Mouse (Mus musculus): ENCODE measurements around the gene Efna1. TPM values are rescaled to one million over a fixed set of nuclear protein-coding genes. Genes with fewer than 3 reads are reported as not detected.

Efna1 gene
- total and polyA plus RNA-seq, 3 experiments, result not detected

DNA sequence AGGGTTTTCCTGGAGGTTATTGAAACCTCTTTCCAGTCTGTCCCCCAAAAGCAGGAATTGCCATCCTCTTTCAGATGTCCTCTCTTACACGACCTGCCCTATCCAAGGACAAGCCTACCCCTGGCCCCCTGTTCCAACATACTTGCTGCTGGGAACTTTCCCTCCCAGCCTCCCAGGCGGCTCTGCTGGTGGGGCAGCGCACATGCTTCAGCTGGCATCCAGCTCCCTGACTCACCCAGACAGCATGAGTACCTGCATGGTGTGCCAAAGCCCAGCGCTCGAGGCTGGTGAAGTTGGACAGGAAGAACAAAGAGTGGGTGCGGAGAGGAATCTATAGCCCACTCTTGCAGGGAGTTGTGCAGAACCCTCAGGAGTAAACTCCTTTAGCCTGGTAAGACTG is 10.1 kb downstream of the Efna1 start:
- H3K9me3 ChIP-seq (replicated peaks; ENCODE audit: insufficient read depth, low read length), result no peaks in the 10 kb centered on the region
- TF ChIP-seq MYB (IDR thresholded peaks at IDR 0.05; ENCODE audit: low read depth, low read length) (no peak), MYC (IDR thresholded peaks at IDR 0.05; ENCODE audit: low read depth, low read length) (no peak), RCOR1 (IDR thresholded peaks at IDR 0.05; ENCODE audit: low read depth, low read length) (no peak), RAD21 (IDR thresholded peaks at IDR 0.05; ENCODE audit: low read depth, low read length) (no peak), GABPA (IDR thresholded peaks at IDR 0.05; ENCODE audit: low read depth, low read length) (no peak), MAX (IDR thresholded peaks at IDR 0.05; ENCODE audit: low read length) (no peak), TAL1 (IDR thresholded peaks at IDR 0.05; ENCODE audit: low read length) (no peak), HCFC1 (IDR thresholded peaks at IDR 0.05; ENCODE audit: low read depth, low read length) (no peak), JUND (IDR thresholded peaks at IDR 0.05; ENCODE audit: low read depth, low read length) (no peak), MEF2A (IDR thresholded peaks at IDR 0.05; ENCODE audit: extremely low read depth, insufficient replicate concordance, low read depth, low read length, poor library complexity, severe bottlenecking) (no peak), SIN3A (IDR thresholded peaks at IDR 0.05; ENCODE audit: low read length) (no peak), NRF1 (IDR thresholded peaks at IDR 0.05; ENCODE audit: insufficient read depth, low read depth, low read length, poor library complexity, severe bottlenecking) (no peak), ELF1 (IDR thresholded peaks at IDR 0.05; ENCODE audit: low read depth, low read length) (no peak), ZMIZ1 (IDR thresholded peaks at IDR 0.05; ENCODE audit: low read depth, low read length) (no peak), TCF12 (IDR thresholded peaks at IDR 0.05; ENCODE audit: low read depth, low read length) (no peak)
- H3K9ac ChIP-seq (ENCODE audit: control insufficient read depth, low read depth, low read length, poor library complexity, severe bottlenecking), result peak overlapping the region; percentile 76
- DNase-seq (ENCODE audit: low read depth, low spot score), result no peak
- H3K4me3 ChIP-seq (ENCODE audit: control insufficient read depth in 1 of 2, insufficient read depth in 1 of 2, low read depth in 2 of 2, low read length in 2 of 2), result peak overlapping the region in 1 of 2 experiments; percentile 78; a peak in 2 of 4 replicates
- H3K4me1 ChIP-seq (ENCODE audit: control insufficient read depth in 1 of 2, insufficient read depth in 2 of 2, low read length in 2 of 2), result peaks cover 3 to 30% of the 10 kb centered on the region in 2 experiments
- H3K79me2 ChIP-seq (ENCODE audit: control insufficient read depth, insufficient read depth, low read length, poor library complexity), result peaks cover 4% of the 10 kb centered on the region; the same call in 1 of the 2 replicates
- H3K36me3 ChIP-seq (ENCODE audit: control insufficient read depth in 1 of 2, insufficient read depth in 2 of 2, low read length in 2 of 2), result peaks cover 0 to 16% of the 10 kb centered on the region in 2 experiments; a peak in 2 of 4 replicates
- H3K27ac ChIP-seq (ENCODE audit: control insufficient read depth, low read depth, low read length), result no peak overlapping the region
- H3K27me3 ChIP-seq (ENCODE audit: control insufficient read depth in 1 of 2, insufficient read depth in 2 of 2, low read length in 2 of 2), result peaks cover 0 to 2% of the 10 kb centered on the region in 2 experiments; a peak in 1 of 4 replicates

GRCm38 (mm10) chr3:89270051-89270755 is 10.7 kb downstream of the Efna1 start, which contains the start of gene Slc50a1:
TSS of gene Slc50a1 (minus strand) at chr3:89270570.
- Histone ChIP-seq H3K79me2 (ENCODE audit: control insufficient read depth, insufficient read depth, low read length, poor library complexity) (peaks cover 4% of the 10 kb centered on the region; the same call in 1 of the 2 replicates), H3K9ac (ENCODE audit: control insufficient read depth, low read depth, low read length, poor library complexity, severe bottlenecking) (peak within 1 kb of the TSS; percentile 76), H3K4me3 (ENCODE audit: control insufficient read depth in 1 of 2, insufficient read depth in 1 of 2, low read depth in 2 of 2, low read length in 2 of 2) (peak within 1 kb of the TSS; percentile 78 to 82), H3K9me3 (replicated peaks; ENCODE audit: insufficient read depth, low read length) (no peaks in the 10 kb centered on the region), H3K27ac (ENCODE audit: control insufficient read depth, low read depth, low read length) (peak within 1 kb of the TSS; percentile 44), H3K36me3 (ENCODE audit: control insufficient read depth in 1 of 2, insufficient read depth in 2 of 2, low read length in 2 of 2) (peaks cover 0 to 17% of the 10 kb centered on the region in 2 experiments; a peak in 2 of 4 replicates), H3K4me1 (ENCODE audit: control insufficient read depth in 1 of 2, insufficient read depth in 2 of 2, low read length in 2 of 2) (peaks cover 3 to 31% of the 10 kb centered on the region in 2 experiments), H3K27me3 (ENCODE audit: control insufficient read depth in 1 of 2, insufficient read depth in 2 of 2, low read length in 2 of 2) (peaks cover 2 to 5% of the 10 kb centered on the region in 2 experiments; a peak in 2 of 4 replicates)
- peak; percentile 86 for DNase-seq (ENCODE audit: low read depth, low spot score)
- peak; percentile 78 for TF ChIP-seq HCFC1 (IDR thresholded peaks at IDR 0.05; ENCODE audit: low read depth, low read length)
- TF ChIP-seq CHD1 (IDR thresholded peaks at IDR 0.05; ENCODE audit: low read depth, low read length), result no peak
- TF ChIP-seq POLR2AphosphoS2 (IDR thresholded peaks at IDR 0.05; ENCODE audit: low read length), result peak; percentile 91
- TF ChIP-seq KAT2A (conservative IDR thresholded peaks at IDR 0.05; ENCODE audit: low read depth, low read length), result no peak
- TF ChIP-seq JUND (IDR thresholded peaks at IDR 0.05; ENCODE audit: low read depth, low read length), result no peak
- no peak for TF ChIP-seq MEF2A (IDR thresholded peaks at IDR 0.05; ENCODE audit: extremely low read depth, insufficient replicate concordance, low read depth, low read length, poor library complexity, severe bottlenecking)
- TF ChIP-seq ZMIZ1 (IDR thresholded peaks at IDR 0.05; ENCODE audit: low read depth, low read length), result peak; percentile 66
- no peak for TF ChIP-seq MAZ (IDR thresholded peaks at IDR 0.05; ENCODE audit: low read depth, low read length)
- TF ChIP-seq USF1 (IDR thresholded peaks at IDR 0.05; ENCODE audit: low read depth, low read length), result 0 out of 2 replicates have a peak, but pooled peaks have one; percentile 35
- TF ChIP-seq GABPA (IDR thresholded peaks at IDR 0.05; ENCODE audit: low read depth, low read length), result no peak
- TF ChIP-seq POLR2A (IDR thresholded peaks at IDR 0.05; ENCODE audit: control insufficient read depth in 1 of 2, insufficient read depth in 1 of 2, low read depth in 1 of 2, low read length in 2 of 2, poor library complexity in 1 of 2), result peak; percentile 85 to 90
- TF ChIP-seq POLR2AphosphoS5 (IDR thresholded peaks at IDR 0.05; ENCODE audit: borderline replicate concordance, low read depth, low read length), result no peak
- TF ChIP-seq ZKSCAN1 (IDR thresholded peaks at IDR 0.05; ENCODE audit: low read depth, low read length), result no peak
- peak; percentile 68 for TF ChIP-seq TCF12 (IDR thresholded peaks at IDR 0.05; ENCODE audit: low read depth, low read length)
- TF ChIP-seq CTCF (IDR thresholded peaks at IDR 0.05 in 2 of 3, conservative IDR thresholded peaks at IDR 0.05 in 1 of 3; ENCODE audit: control insufficient read depth in 1 of 3, insufficient read depth in 1 of 3, low read depth in 2 of 3, low read length in 3 of 3, poor library complexity in 1 of 3, severe bottlenecking in 1 of 3), result peak in 2 of 3 experiments; percentile 51 to 70; a peak in 4 of 6 replicates
- peak; percentile 82 for TF ChIP-seq ELF1 (IDR thresholded peaks at IDR 0.05; ENCODE audit: low read depth, low read length)
- peak; percentile 84 for TF ChIP-seq NELFE (IDR thresholded peaks at IDR 0.05; ENCODE audit: low read depth, low read length)
- no peak; the same call in 1 of the 2 replicates for TF ChIP-seq E2F4 (IDR thresholded peaks at IDR 0.05; ENCODE audit: borderline replicate concordance, low read depth, low read length)
- no peak for TF ChIP-seq CHD2 (IDR thresholded peaks at IDR 0.05; ENCODE audit: low read length)
- TF ChIP-seq RCOR1 (IDR thresholded peaks at IDR 0.05; ENCODE audit: low read depth, low read length), result no peak
- peak; percentile 88 for TF ChIP-seq MAX (IDR thresholded peaks at IDR 0.05; ENCODE audit: low read length)
- TF ChIP-seq SIN3A (IDR thresholded peaks at IDR 0.05; ENCODE audit: low read length), result peak; percentile 64
- no peak; the same call in 1 of the 2 replicates for TF ChIP-seq ETS1 (IDR thresholded peaks at IDR 0.05; ENCODE audit: low read depth, low read length)

Measured in MEL (cell line).